Mouse (Mus musculus) left cerebral cortex, adult 9 months (tissue): ENCODE results near the gene Tnni1.

Experiments used
- DNase-seq, 2 experiments: peaks; one replicate each; pipeline ENCODE4 v3.0.0; 2022; ENCODE audit warnings: low spot score in 2 of 2

The Tnni1 gene

GRCm38 (mm10) chr1:135778780-135779535 is at the start of gene Tnni1:
Gene Tnni1, plus strand, starts transcription at chr1:135779434.
- no peak for DNase-seq

- DNase-seq: no peak
These were observed 49.4 kb upstream of the Tnni1 start for GRCm38 (mm10) chr1:135729821-135730220.

GRCm38 (mm10) chr1:135730296-135730695 is 48.9 kb upstream of the Tnni1 start:
- no peak for DNase-seq

- no peak for DNase-seq
These were observed 47.8 kb upstream of the Tnni1 start for GRCm38 (mm10) chr1:135731393-135731792.

GRCm38 (mm10) chr1:135731897-135732684 is 47.1 kb upstream of the Tnni1 start:
- DNase-seq: no peak

- peak; percentile 51 to 75 for DNase-seq
These were observed 44.9 kb upstream of the Tnni1 start for GRCm38 (mm10) chr1:135734225-135734937.

- no peak for DNase-seq
These were observed 43.8 kb upstream of the Tnni1 start for GRCm38 (mm10) chr1:135735460-135735859.

- DNase-seq: no peak
These were observed 34.2 kb upstream of the Tnni1 start for GRCm38 (mm10) chr1:135744987-135745386.

- no peak for DNase-seq
These were observed 33.0 kb upstream of the Tnni1 start for GRCm38 (mm10) chr1:135746248-135746647.

- peak; percentile 77 to 95 for DNase-seq
These were observed 26.4 kb upstream of the Tnni1 start for GRCm38 (mm10) chr1:135752737-135753348.

GRCm38 (mm10) chr1:135755287-135755686 is 23.9 kb upstream of the Tnni1 start:
- no peak for DNase-seq

- DNase-seq: no peak
These were observed 23.3 kb upstream of the Tnni1 start for GRCm38 (mm10) chr1:135755913-135756312.

GRCm38 (mm10) chr1:135757287-135757686 is 21.9 kb upstream of the Tnni1 start:
- DNase-seq: no peak

GRCm38 (mm10) chr1:135759685-135760084 is 19.5 kb upstream of the Tnni1 start:
- DNase-seq: no peak

- DNase-seq: no peak
These were observed 19.0 kb upstream of the Tnni1 start for GRCm38 (mm10) chr1:135760216-135760615.

GRCm38 (mm10) chr1:135761728-135762127 is 17.5 kb upstream of the Tnni1 start:
- DNase-seq: no peak

- DNase-seq: no peak
These were observed 15.6 kb upstream of the Tnni1 start for GRCm38 (mm10) chr1:135763503-135764205.

GRCm38 (mm10) chr1:135764206-135764528 is 15.1 kb upstream of the Tnni1 start:
- DNase-seq: no peak

- peak in 1 of 2 experiments; percentile 51 for DNase-seq
These were observed 13.3 kb upstream of the Tnni1 start, which contains the start of gene Phlda3 for GRCm38 (mm10) chr1:135765645-135766591. Gene Phlda3, plus strand, starts transcription at chr1:135766119.
